Mouse (Mus musculus) hindbrain, embryonic 12.5 days (tissue): ENCODE data around the gene Plvap. TPM values are rescaled to one million over a fixed set of nuclear protein-coding genes. Genes with fewer than 3 reads are reported as not detected.
"Not testable (repeated sequence)": the region's sequence is repeated elsewhere in the genome, so short reads cannot be mapped to it uniquely, and the experiment has no call there.

Experiments used
- ATAC-seq: fragments of 200-750 bp; cut with Nextera tagmentation; 2 replicates; pipeline ENCODE4 v1.8.0; 2017; ENCODE audit warnings: moderate TSS enrichment; ENCODE audit not compliant: low FRiP score
- H3K27ac ChIP-seq: fragments of 300-500 bp; sonication (generic); 2 replicates; pipeline ENCODE4 v1.5.1; 2016; ENCODE audit warnings: mild to moderate bottlenecking
- H3K27me3 ChIP-seq: fragments of 300-500 bp; sonication (generic); 2 replicates; pipeline ENCODE4 v1.6.1; 2016; ENCODE audit warnings: mild to moderate bottlenecking
- H3K36me3 ChIP-seq: fragments of 300-500 bp; sonication (generic); 2 replicates; pipeline ENCODE4 v1.6.1; 2016; ENCODE audit warnings: mild to moderate bottlenecking
- H3K4me1 ChIP-seq: fragments of 300-500 bp; sonication (generic); 2 replicates; pipeline ENCODE4 v1.6.1; 2016
- H3K4me2 ChIP-seq: fragments of 300-500 bp; sonication (generic); replicated peaks from 2 replicates; pipeline ENCODE4 v1.6.1; 2016; ENCODE audit warnings: mild to moderate bottlenecking
- H3K4me3 ChIP-seq: fragments of 300-500 bp; sonication (generic); 2 replicates; pipeline ENCODE4 v1.5.1; 2016; ENCODE audit warnings: mild to moderate bottlenecking
- H3K9ac ChIP-seq: fragments of 300-500 bp; sonication (generic); 2 replicates; pipeline ENCODE4 v1.6.1; 2016; ENCODE audit warnings: mild to moderate bottlenecking, moderate library complexity
- H3K9me3 ChIP-seq: fragments of 300-500 bp; sonication (generic); replicated peaks from 2 replicates; pipeline ENCODE4 v1.6.1; 2016; ENCODE audit warnings: mild to moderate bottlenecking
- WGBS: fragments of 180-500 bp; shearing (Covaris S2); methylation state at CpG from one replicate; pipeline ENCODE4 v1.1.7; 2016; 5-methylcytosine and 5-hydroxymethylcytosine counted together
- polyA plus RNA-seq: library from polyadenylated mRNA; unstranded; fragments of >200 nt; fragmentation: Nextera tagmentation; extraction: Ambion mirVana; gene quantifications from 2 replicates; pipeline ENCODE4 v1.2.1, GENCODE M21; 2016

Gene Plvap
- polyA plus RNA-seq, 1 experiment from 2014 or later, result 39.7 TPM

DNA sequence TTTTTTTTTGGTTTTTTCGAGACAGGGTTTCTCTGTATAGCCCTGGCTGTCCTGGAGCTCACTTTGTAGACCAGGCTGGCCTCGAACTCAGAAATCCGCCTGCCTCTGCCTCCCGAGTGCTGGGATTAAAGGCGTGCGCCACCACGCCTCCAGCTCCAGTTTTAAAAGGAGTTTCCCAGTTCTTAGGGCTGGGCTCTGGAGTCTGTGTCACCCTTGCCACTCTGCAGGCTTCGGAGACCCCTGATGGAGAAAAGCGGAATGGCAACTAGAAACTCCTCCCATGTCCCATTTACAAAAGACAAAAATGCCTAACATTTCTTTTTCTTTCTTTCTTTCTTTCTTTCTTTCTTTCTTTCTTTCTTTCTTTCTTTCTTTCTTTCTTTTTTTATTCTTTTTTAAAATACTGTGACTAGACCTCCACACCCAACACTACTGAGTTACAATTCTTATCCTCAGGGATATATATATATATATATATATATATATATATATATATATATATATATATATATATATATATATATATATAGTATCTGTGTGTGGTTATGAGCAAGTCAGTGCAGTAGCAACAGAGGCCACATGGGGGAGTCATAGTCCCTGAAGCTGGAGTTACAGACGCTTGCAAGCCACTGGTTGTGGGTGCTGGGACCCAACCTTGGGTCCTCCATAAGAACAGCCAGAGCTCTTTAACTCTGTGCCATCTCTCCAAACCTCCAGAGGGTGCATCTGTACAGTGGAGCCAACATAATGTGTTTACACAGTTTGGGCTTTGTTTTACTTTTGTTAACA lies 7.7 kb upstream of the Plvap start:
- 48% methylated on average over 8 of the region's 10 CpGs for WGBS
- H3K36me3 ChIP-seq, H3K4me3 ChIP-seq, H3K9ac ChIP-seq, H3K9me3 ChIP-seq, H3K4me2 ChIP-seq, ATAC-seq, H3K27ac ChIP-seq: not testable (repeated sequence)
- Histone ChIP-seq H3K27me3 (peaks cover 12% of the 10 kb centered on the region), H3K4me1 (peaks cover 11% of the 10 kb centered on the region)

DNA sequence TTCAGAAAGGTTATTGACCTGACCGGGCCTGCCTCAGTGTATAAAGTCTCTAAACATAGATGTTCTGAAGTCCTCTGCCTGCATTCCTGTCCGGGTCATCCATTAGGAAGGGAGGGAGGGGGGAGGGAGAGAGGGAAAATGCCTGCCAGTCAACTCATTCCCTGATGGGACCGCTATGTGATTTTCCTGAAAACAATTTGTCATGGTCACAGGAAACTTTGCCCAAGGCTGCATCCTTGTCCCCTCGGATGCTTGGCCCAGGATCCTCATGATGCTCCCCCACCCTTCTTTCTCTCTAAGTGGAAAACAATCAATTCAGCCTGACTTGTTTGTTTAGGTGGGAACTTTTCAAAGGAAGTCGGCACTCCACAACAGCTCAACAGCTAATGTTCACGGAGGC lies 5.2 kb upstream of the Plvap start:
- Histone ChIP-seq H3K4me1 (peaks cover 11% of the 10 kb centered on the region), H3K4me2 (no peak overlapping the region), H3K9ac (no peak overlapping the region), H3K27ac (no peak overlapping the region), H3K27me3 (peaks cover 2% of the 10 kb centered on the region; the same call in 1 of the 2 replicates), H3K4me3 (no peak overlapping the region), H3K36me3 (no peaks in the 10 kb centered on the region), H3K9me3 (no peaks in the 10 kb centered on the region)
- no peak for ATAC-seq
- whole genome bisulfite sequencing, result 9% methylated on average over 6 of the region's 6 CpGs

DNA sequence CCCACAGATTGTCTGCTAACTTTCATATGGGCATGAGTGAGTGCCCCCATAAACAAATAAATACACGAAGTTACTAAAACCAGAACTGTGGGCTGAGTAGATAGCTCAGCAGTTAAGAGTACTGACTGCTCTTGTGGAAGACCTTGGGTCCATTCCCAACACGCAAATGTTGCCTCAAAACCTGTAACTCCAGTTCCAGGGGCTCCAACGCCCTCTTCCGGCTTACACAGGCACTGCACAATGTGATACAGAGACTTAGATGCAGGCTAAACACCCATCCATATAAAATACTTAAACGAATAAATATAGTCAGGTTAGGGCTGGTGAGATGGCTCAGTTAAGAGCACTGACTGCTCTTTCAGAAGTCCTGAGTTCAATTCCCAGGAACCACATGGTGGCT lies 3.5 kb upstream of the Plvap start:
- H3K27ac ChIP-seq, result no peak overlapping the region
- peaks cover 15% of the 10 kb centered on the region; the same call in 1 of the 2 replicates for H3K27me3 ChIP-seq
- WGBS, result 67% methylated on average over 5 of the region's 5 CpGs
- H3K9ac ChIP-seq, result no peak overlapping the region
- H3K4me2 ChIP-seq, result no peak overlapping the region
- peaks cover 9% of the 10 kb centered on the region for H3K4me1 ChIP-seq
- ATAC-seq, result no peak
- H3K9me3 ChIP-seq, result no peaks in the 10 kb centered on the region
- no peak overlapping the region for H3K4me3 ChIP-seq
- H3K36me3 ChIP-seq, result no peaks in the 10 kb centered on the region

DNA sequence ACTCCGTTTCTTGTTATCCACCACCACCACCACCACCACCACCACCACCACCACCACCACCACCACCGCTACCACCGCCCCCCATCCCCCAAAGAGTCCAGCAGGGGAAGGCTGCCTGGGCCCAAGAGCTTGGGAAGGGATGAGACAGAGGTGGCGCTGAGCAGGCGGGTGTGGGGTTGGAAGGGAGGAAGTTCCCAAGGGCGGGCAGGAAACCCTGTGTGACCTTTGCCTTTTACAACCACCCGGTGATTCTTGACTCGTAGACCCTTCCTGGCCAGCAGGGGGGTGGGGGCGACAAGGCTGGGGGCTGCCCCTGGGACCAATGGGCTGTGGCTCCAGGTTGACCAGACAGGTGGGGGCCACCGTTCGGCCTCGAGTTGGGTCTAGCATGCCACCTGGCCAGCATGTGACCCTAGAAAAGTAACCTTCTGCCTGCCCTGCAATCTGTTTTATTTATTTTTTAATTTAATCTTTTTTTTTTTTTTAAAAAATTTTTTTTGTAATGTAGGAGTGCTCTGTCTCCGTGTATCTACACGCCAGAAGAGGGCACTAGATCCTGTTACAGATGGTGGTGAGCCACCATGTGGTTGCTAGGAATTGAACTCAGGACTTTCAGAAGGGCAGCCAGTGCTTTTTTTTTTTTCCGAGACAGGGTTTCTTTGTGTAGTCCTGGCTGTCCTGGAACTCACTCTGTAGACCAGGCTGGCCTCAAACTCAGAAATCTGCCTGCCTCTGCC lies 1.6 kb upstream of the Plvap start:
- ATAC-seq, result no peak

DNA sequence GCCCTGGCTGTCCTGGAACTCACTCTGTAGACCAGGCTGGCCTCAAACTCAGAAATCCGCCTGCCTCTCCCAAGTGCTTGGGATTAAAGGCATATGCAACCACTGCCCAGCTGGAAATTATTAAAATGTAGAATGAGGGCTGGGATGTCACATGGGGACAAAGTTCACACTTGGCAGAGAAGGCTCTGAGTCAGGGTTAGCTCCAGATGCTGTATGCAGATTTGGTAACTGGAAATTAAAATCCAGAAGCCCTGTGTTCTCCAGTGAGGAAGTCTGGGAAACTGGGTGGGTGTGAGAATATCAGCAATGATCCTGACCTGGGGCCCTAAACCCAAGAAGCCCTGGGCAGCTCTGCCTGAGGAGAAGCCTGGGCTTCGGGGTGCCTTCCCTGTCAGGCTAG lies 2.2 kb downstream of the Plvap start:
- no peaks in the 10 kb centered on the region for H3K9me3 ChIP-seq
- H3K4me1 ChIP-seq, result peaks cover 7% of the 10 kb centered on the region; the same call in 1 of the 2 replicates
- 60% methylated on average over 2 of the region's 2 CpGs for WGBS
- no peak for ATAC-seq
- H3K36me3 ChIP-seq, result no peaks in the 10 kb centered on the region
- H3K4me3 ChIP-seq, result no peak overlapping the region
- H3K27me3 ChIP-seq, result peaks cover 64% of the 10 kb centered on the region
- no peak overlapping the region for H3K4me2 ChIP-seq
- H3K27ac ChIP-seq, result no peak overlapping the region
- no peak overlapping the region for H3K9ac ChIP-seq

More for the DNA sequence above, 1.6 kb upstream of the Plvap start:
- WGBS, result 64% methylated on average over 14 of the region's 15 CpGs
- Histone ChIP-seq H3K27me3 (peaks cover 32% of the 10 kb centered on the region), H3K9me3 (no peaks in the 10 kb centered on the region), H3K4me1 (peaks cover 9% of the 10 kb centered on the region), H3K36me3 (no peaks in the 10 kb centered on the region), H3K9ac (no peak overlapping the region), H3K27ac (no peak overlapping the region), H3K4me3 (no peak overlapping the region), H3K4me2 (no peak overlapping the region)

DNA sequence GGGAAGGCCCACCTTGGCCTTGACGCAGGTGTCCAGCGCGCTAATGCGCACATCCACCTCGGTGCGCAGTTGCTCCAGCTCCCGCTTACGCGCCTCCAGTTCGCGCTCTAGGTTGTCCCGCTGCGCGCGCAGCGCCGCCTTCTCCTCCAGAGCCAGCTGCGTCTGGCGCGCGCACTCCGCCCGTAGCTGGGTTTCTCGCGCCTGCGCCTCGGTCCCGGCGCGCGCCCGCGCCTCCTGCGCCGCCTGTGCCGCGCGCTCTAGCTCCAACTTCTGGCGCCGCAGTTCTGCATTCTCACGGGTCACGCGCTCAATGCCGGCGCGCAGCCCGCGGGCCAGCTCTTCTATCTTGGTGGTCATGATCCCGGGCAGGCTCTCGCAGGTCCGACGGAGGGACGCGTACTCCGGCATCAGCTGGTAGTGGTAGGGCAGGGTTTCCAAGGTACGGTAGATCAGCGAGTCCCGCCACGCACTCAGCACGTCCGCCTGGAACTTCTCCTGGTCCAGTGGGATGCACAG lies 3.9 kb downstream of the Plvap start:
- peaks cover 7% of the 10 kb centered on the region; the same call in 1 of the 2 replicates for H3K4me1 ChIP-seq
- no peaks in the 10 kb centered on the region for H3K9me3 ChIP-seq
- under 1% methylated on average over 61 of the region's 61 CpGs for WGBS
- ATAC-seq, result peak; percentile 80
- H3K4me3 ChIP-seq, result peak overlapping the region; percentile 36
- peak overlapping the region; percentile 59 for H3K4me2 ChIP-seq
- peaks cover 64% of the 10 kb centered on the region for H3K27me3 ChIP-seq
- H3K36me3 ChIP-seq, result no peaks in the 10 kb centered on the region
- H3K9ac ChIP-seq, result peak overlapping the region; percentile 28; the same call in 1 of the 2 replicates
- no peak overlapping the region for H3K27ac ChIP-seq

DNA sequence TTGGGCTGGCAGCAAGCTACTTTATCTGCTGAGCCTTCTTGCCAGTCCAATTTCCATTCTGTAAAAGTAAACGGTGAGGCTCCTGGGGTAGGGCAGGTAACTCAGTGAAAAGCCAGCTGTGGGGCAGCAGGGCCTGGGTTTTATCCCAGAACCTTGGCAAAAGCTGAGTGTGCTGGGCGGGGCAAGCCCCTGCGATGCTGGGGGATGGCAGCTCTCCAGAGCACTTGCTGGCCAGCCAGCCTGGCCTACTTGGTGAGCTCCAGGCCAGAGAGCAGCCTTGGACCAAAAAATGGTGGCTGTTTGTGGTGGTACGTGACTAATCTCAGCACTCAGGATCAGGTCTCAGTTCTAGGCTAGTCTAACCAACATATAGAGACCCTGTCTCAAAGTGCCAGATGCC lies 5.6 kb downstream of the Plvap start:
- Histone ChIP-seq H3K9me3 (no peaks in the 10 kb centered on the region), H3K9ac (no peak overlapping the region), H3K27me3 (peaks cover 55% of the 10 kb centered on the region), H3K4me2 (no peak overlapping the region), H3K36me3 (no peaks in the 10 kb centered on the region), H3K27ac (no peak overlapping the region), H3K4me3 (no peak overlapping the region), H3K4me1 (peaks cover 7% of the 10 kb centered on the region; the same call in 1 of the 2 replicates)
- 86% methylated on average over 4 of the region's 4 CpGs for WGBS
- no peak for ATAC-seq

DNA sequence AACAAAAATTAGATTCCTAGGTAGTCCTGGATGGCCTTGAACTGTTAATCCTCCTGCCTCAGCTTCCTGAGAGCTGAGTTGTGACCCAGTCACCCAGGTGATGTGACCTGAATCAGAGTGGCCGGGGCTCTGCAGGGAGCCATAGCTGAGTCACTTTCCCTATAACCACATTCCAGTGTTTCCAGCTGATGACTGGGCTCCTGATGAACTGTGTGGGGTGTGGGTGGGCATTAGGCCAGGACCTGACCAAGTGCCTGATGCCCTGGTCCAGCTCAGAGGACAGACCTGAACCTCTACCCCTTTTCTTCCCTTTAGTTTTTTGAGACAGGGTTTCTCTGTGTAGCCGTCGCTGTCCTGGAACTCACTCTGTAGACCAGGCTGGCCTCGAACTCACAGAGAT lies 6.2 kb downstream of the Plvap start:
- H3K4me2 ChIP-seq, result no peak overlapping the region
- peaks cover 52% of the 10 kb centered on the region for H3K27me3 ChIP-seq
- H3K4me3 ChIP-seq, result no peak overlapping the region
- no peaks in the 10 kb centered on the region for H3K36me3 ChIP-seq
- H3K4me1 ChIP-seq, result peaks cover 7% of the 10 kb centered on the region; the same call in 1 of the 2 replicates
- WGBS, result 95% methylated on average over 4 of the region's 4 CpGs
- no peak overlapping the region for H3K27ac ChIP-seq
- no peak overlapping the region for H3K9ac ChIP-seq
- no peak for ATAC-seq
- no peaks in the 10 kb centered on the region for H3K9me3 ChIP-seq

DNA sequence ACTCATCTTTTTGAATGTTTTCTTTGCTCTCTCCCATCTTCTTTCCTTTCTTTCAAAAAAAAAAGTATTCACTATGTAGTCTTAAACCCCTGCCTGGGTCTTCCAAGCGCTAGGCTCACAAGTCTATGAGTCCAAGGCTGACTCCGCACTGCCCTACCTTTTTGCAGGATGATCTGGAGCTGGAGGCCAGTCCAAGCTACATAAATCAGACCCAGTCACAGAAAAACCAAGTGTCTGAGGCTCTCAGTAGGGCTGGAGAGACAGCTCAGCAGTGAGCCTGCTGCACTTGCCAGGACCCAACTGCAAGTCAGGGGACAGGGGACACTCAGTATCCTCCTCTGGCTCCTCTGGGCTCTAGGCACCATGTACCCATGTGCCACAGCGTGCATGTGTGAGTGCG lies 7.2 kb downstream of the Plvap start:
- Histone ChIP-seq H3K36me3 (no peaks in the 10 kb centered on the region), H3K27me3 (peaks cover 42% of the 10 kb centered on the region), H3K9me3 (no peaks in the 10 kb centered on the region), H3K4me2 (no peak overlapping the region), H3K27ac (no peak overlapping the region), H3K4me1 (peaks cover 7% of the 10 kb centered on the region; the same call in 1 of the 2 replicates), H3K9ac (no peak overlapping the region), H3K4me3 (no peak overlapping the region)
- ATAC-seq, result no peak
- WGBS, result 86% methylated on average over 4 of the region's 4 CpGs

DNA sequence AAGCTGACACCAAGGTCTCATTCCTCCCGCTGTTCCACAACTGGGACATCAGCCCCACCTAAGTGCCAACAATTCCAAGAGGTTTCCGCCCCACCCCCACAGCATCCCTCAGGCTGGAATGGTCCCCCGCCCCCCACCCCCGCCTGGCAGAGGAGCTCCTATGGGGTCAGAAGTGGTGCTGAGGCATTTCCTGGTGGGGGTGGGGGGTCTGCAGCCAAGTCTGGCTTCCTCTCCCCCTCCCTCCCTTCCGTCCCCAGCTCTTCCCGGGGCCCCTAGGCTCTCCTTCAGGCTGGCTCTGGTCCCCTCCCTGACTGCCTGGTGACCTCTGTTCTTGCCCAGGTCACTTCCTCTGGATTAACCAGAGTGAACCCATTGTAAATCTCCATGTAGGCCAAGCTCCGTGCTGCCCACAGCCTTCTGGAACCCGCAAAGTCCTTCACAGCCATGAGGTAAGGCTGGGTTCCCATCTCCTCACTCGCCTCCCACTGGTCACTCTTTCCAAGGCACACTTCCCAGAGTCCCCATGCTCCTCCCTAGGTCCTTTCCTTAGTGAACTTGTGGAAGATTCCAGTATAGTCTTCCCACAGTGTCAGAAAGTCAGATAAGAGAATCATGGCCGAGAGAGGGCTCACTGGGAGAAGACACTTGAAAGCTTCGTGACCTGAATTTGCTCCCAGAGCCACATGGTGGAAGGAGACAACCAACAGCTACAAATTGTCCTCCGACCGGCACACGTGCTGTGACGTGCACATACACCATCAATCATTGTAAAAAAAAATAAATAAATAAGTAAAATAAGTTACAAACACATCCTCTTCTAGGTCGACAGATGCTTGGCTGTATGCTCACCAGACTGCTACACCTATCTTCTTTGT lies 12.5 kb downstream of the Plvap start:
- Histone ChIP-seq H3K36me3 (peaks cover 2% of the 10 kb centered on the region; the same call in 1 of the 2 replicates), H3K27me3 (no peaks in the 10 kb centered on the region), H3K27ac (no peak overlapping the region), H3K9ac (no peak overlapping the region), H3K9me3 (no peaks in the 10 kb centered on the region), H3K4me1 (peaks cover 26% of the 10 kb centered on the region), H3K4me2 (no peak overlapping the region), H3K4me3 (no peak overlapping the region)
- ATAC-seq, result no peak
- 38% methylated on average over 16 of the region's 16 CpGs for WGBS

DNA sequence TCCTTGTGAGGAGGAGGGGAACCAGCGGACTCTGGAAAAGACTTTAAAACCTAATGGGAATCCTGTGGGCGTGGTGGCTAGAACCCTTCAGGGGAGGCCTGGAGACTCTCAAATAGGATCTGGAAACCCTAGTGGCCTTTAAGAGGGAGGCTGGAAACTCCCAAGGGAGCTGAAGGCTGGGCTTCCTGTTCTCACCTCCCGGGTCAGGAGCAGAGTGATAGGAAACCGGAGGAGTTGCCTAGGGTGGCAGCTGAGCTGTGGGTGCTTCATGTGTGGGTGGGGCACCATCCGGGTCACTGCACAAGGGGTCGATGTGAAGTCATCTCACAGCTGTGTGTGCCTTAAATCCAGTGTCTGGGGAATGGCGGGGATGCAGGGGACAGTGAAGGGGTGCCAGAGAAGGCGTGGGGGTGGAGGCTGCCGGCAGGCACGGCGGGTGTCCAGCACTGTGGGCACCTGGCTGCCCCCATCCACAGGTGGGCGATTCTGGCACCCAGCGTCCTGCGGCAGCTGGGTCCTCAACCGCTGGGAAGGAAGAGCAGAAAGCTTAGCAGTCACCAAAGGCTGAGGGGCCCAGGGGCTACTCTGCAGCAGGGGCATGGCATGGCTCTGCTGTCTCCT lies 13.6 kb downstream of the Plvap start:
- Histone ChIP-seq H3K4me2 (no peak overlapping the region), H3K36me3 (peaks cover 8% of the 10 kb centered on the region), H3K4me1 (peaks cover 26% of the 10 kb centered on the region), H3K4me3 (no peak overlapping the region), H3K9ac (0 out of 2 replicates have a peak overlapping the region, but pooled peaks have one; percentile 24), H3K27ac (no peak overlapping the region), H3K27me3 (no peaks in the 10 kb centered on the region), H3K9me3 (no peaks in the 10 kb centered on the region)
- WGBS, result 30% methylated on average over 12 of the region's 15 CpGs
- ATAC-seq, result no peak
